ENCODE assay signal across 26 mouse cellular contexts in the genomic region with DNA sequence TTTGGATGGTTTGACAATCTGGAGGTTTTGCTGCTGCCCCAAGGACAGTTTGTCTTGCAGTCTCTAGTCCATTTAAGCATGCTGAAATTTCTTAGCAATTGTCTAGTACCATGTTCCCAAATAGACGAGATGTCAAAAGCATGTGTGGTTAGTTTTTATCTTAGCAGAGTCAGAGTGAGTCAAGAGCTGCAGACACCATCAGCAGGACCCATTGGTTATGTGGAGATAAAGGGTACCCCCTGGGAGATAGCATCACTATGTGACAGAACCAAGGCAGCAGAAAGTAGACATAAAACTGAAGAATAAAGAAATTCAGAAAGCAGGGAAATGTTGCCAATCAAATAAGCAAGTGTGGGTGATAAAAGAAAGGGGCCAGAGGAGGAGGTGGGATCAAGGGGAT. TPM values are rescaled to one million over a fixed set of nuclear protein-coding genes. Genes with fewer than 3 reads are reported as not detected.
A peak's percentile ranks its signal among the peaks of the same experiment; 100 is the strongest.
DNase-seq lines count a peak whose midpoint lies in the region; ATAC-seq and TF ChIP-seq lines count a peak whose summit lies in the region.
"Had no signal": no experiment of that assay in that cellular context is flagged by ENCODE, and none has a peak within 500 bp of the region (broad histone marks: within the 10 kb centered on the region; RNA-seq: fewer than 3 reads in every experiment).

No protein-coding gene starts in this region.

- no peak for TF ChIP-seq CTCF in MEL (IDR thresholded peaks at IDR 0.05 in 2 of 3, conservative IDR thresholded peaks at IDR 0.05 in 1 of 3; ENCODE audit: control insufficient read depth in 1 of 3, insufficient read depth in 1 of 3, low read depth in 2 of 3, low read length in 3 of 3, poor library complexity in 1 of 3, severe bottlenecking in 1 of 3)
- no peak for TF ChIP-seq CTCF in liver, embryonic 14.5 days (IDR thresholded peaks at IDR 0.05; ENCODE audit: low read depth)

- no peak overlapping the region for H3K4me3 ChIP-seq in MEL (ENCODE audit: control insufficient read depth in 1 of 2, insufficient read depth in 1 of 2, low read depth in 2 of 2, low read length in 2 of 2)
- H3K4me3 ChIP-seq in liver, embryonic 14.5 days (ENCODE audit: insufficient read depth in 1 of 2, low read depth in 2 of 2, low read length in 2 of 2) = no peak overlapping the region
- H3K4me3 ChIP-seq: embryonic facial prominence, embryonic 10.5 days; embryonic facial prominence, embryonic 13.5 days; erythroblast, embryonic 14.5 days; forebrain, embryonic 12.5 days; forebrain, embryonic 15.5 days; heart, adult 2 months; heart, embryonic 10.5 days; heart, embryonic 13.5 days; hindbrain, embryonic 15.5 days had no signal

- ATAC-seq in liver, embryonic 14.5 days (ENCODE audit: insufficient read depth) = peak; percentile 28; the same call in 1 of the 2 replicates
- 0 out of 2 replicates have a peak, but pooled peaks have one; percentile 30 for ATAC-seq in megakaryocyte-erythroid progenitor cell, adult 5-6 weeks (replicated peaks; ENCODE audit: low FRiP score, low TSS enrichment, poor library complexity, severe bottlenecking)
- no peak; the same call in 1 of the 2 replicates for ATAC-seq in megakaryocyte progenitor cell, adult 5-6 weeks (replicated peaks; ENCODE audit: poor library complexity)
- ATAC-seq: forebrain, embryonic 15.5 days; Patski had no signal

- no peak overlapping the region for H3K4me2 ChIP-seq in liver, embryonic 14.5 days (ENCODE audit: low read depth)
- H3K4me2 ChIP-seq: embryonic facial prominence, embryonic 13.5 days; forebrain, embryonic 12.5 days; forebrain, embryonic 15.5 days; heart, embryonic 13.5 days; hindbrain, embryonic 15.5 days had no signal

- no peaks in the 10 kb centered on the region for H3K79me2 ChIP-seq in MEL (ENCODE audit: control insufficient read depth, insufficient read depth, low read length, poor library complexity)

- TF ChIP-seq EP300 in MEL (IDR thresholded peaks at IDR 0.05; ENCODE audit: low read depth in 1 of 2, low read length in 2 of 2) = peak; percentile 47 to 58; a peak in 2 of 4 replicates
- TF ChIP-seq EP300 in liver, embryonic 14.5 days (IDR thresholded peaks at IDR 0.05; ENCODE audit: low read depth) = no peak

- peak; percentile 59 for DNase-seq in 416B (ENCODE audit: low read depth)
- peak; percentile 28 for DNase-seq in MEL (ENCODE audit: low read depth, low spot score)
- DNase-seq in liver, embryonic 14.5 days (ENCODE audit: low read depth in 3 of 3, low spot score in 3 of 3) = no peak
- no peak for DNase-seq in left cerebral cortex, postnatal 4 days
- DNase-seq: adrenal gland, postnatal 10 days; adrenal gland, postnatal 36 days; cerebellum, adult 18-20 months; cerebellum, adult 9-11 months; cerebellum, postnatal 25 days; embryo, embryonic 11 days; gastrocnemius, postnatal 10 days; gastrocnemius, postnatal 36 days; heart, adult 2 months; heart, postnatal 14 days; heart, postnatal 4 days had no signal

- intact Hi-C loops in left cerebral cortex, postnatal 4 days (cut with DNase I) = no loop called here

- H3K36me3 ChIP-seq in MEL (ENCODE audit: control insufficient read depth in 1 of 2, insufficient read depth in 2 of 2, low read length in 2 of 2) = peaks cover 0 to 8% of the 10 kb centered on the region in 2 experiments; a peak in 2 of 4 replicates
- no peaks in the 10 kb centered on the region for H3K36me3 ChIP-seq in liver, embryonic 14.5 days (replicated peaks; ENCODE audit: control insufficient read depth, insufficient read depth, low read depth)
- H3K36me3 ChIP-seq: embryonic facial prominence, embryonic 10.5 days; embryonic facial prominence, embryonic 13.5 days; forebrain, embryonic 12.5 days; forebrain, embryonic 15.5 days; heart, embryonic 10.5 days; heart, embryonic 13.5 days; hindbrain, embryonic 15.5 days had no signal

- no peak for TF ChIP-seq POLR2A in MEL (IDR thresholded peaks at IDR 0.05; ENCODE audit: control insufficient read depth in 1 of 2, insufficient read depth in 1 of 2, low read depth in 1 of 2, low read length in 2 of 2, poor library complexity in 1 of 2)

- no peak overlapping the region for H3K9ac ChIP-seq in MEL (ENCODE audit: control insufficient read depth, low read depth, low read length, poor library complexity, severe bottlenecking)
- no peak overlapping the region for H3K9ac ChIP-seq in liver, embryonic 14.5 days (replicated peaks)
- H3K9ac ChIP-seq: embryonic facial prominence, embryonic 13.5 days; forebrain, embryonic 12.5 days; forebrain, embryonic 15.5 days; heart, embryonic 13.5 days; hindbrain, embryonic 15.5 days had no signal

- no peaks in the 10 kb centered on the region for H3K9me3 ChIP-seq in MEL (replicated peaks; ENCODE audit: insufficient read depth, low read length)
- no peaks in the 10 kb centered on the region for H3K9me3 ChIP-seq in liver, embryonic 14.5 days (ENCODE audit: control insufficient read depth, low read length)
- H3K9me3 ChIP-seq: embryonic facial prominence, embryonic 10.5 days; embryonic facial prominence, embryonic 13.5 days; forebrain, embryonic 12.5 days; forebrain, embryonic 15.5 days; heart, embryonic 10.5 days; heart, embryonic 13.5 days; hindbrain, embryonic 15.5 days had no signal

- TF ChIP-seq RAD21 in MEL (IDR thresholded peaks at IDR 0.05; ENCODE audit: low read depth, low read length) = no peak

- H3K27ac ChIP-seq in MEL (ENCODE audit: control insufficient read depth, low read depth, low read length) = peak overlapping the region; percentile 3; the same call in 1 of the 2 replicates
- H3K27ac ChIP-seq in liver, embryonic 14.5 days = no peak overlapping the region
- H3K27ac ChIP-seq: embryonic facial prominence, embryonic 10.5 days; embryonic facial prominence, embryonic 13.5 days; forebrain, embryonic 12.5 days; forebrain, embryonic 15.5 days; heart, adult 2 months; heart, embryonic 10.5 days; heart, embryonic 13.5 days; hindbrain, embryonic 15.5 days had no signal

- peaks cover 2 to 10% of the 10 kb centered on the region in 2 experiments; a peak in 2 of 4 replicates for H3K4me1 ChIP-seq in MEL (ENCODE audit: control insufficient read depth in 1 of 2, insufficient read depth in 2 of 2, low read length in 2 of 2)
- H3K4me1 ChIP-seq in liver, embryonic 14.5 days (replicated peaks; ENCODE audit: control insufficient read depth in 2 of 2, insufficient read depth in 2 of 2, low read length in 1 of 2) = no peaks in the 10 kb centered on the region; a peak in 1 of 4 replicates
- H3K4me1 ChIP-seq: embryonic facial prominence, embryonic 10.5 days; embryonic facial prominence, embryonic 13.5 days; forebrain, embryonic 12.5 days; forebrain, embryonic 15.5 days; heart, embryonic 10.5 days; heart, embryonic 13.5 days; hindbrain, embryonic 15.5 days had no signal

- 14% methylated on average over 1 of the region's 1 CpGs for WGBS in liver, embryonic 14.5 days (ENCODE audit: insufficient replicate concordance)

- no peaks in the 10 kb centered on the region for H3K27me3 ChIP-seq in MEL (ENCODE audit: control insufficient read depth in 1 of 2, insufficient read depth in 2 of 2, low read length in 2 of 2)
- H3K27me3 ChIP-seq in liver, embryonic 14.5 days (ENCODE audit: control insufficient read depth, insufficient read depth, low read length) = no peaks in the 10 kb centered on the region
- H3K27me3 ChIP-seq: embryonic facial prominence, embryonic 13.5 days; forebrain, embryonic 12.5 days; forebrain, embryonic 15.5 days; heart, embryonic 13.5 days; hindbrain, embryonic 15.5 days; Patski had no signal

TF ChIP-seq in MEL, 35 proteins besides CTCF, POLR2A, EP300 and RAD21 (continues in another document):
- TF ChIP-seq ETS1 (IDR thresholded peaks at IDR 0.05; ENCODE audit: low read depth, low read length) = peak; percentile 61
- no peak for TF ChIP-seq E2F4 (IDR thresholded peaks at IDR 0.05; ENCODE audit: borderline replicate concordance, low read depth, low read length)
- no peak for TF ChIP-seq MAFK (IDR thresholded peaks at IDR 0.05; ENCODE audit: borderline replicate concordance, low read depth, low read length)
- TF ChIP-seq ZNF384 (IDR thresholded peaks at IDR 0.05; ENCODE audit: low read depth, low read length) = no peak
- TF ChIP-seq POLR2AphosphoS5 (IDR thresholded peaks at IDR 0.05; ENCODE audit: borderline replicate concordance, low read depth, low read length) = no peak
- TF ChIP-seq ZC3H11A (IDR thresholded peaks at IDR 0.05; ENCODE audit: low read depth, low read length) = no peak
- no peak for TF ChIP-seq POLR2AphosphoS2 (IDR thresholded peaks at IDR 0.05; ENCODE audit: low read length)
- no peak for TF ChIP-seq MYC (IDR thresholded peaks at IDR 0.05; ENCODE audit: low read depth, low read length)
- TF ChIP-seq GABPA (IDR thresholded peaks at IDR 0.05; ENCODE audit: low read depth, low read length) = no peak
- no peak for TF ChIP-seq TAL1 (IDR thresholded peaks at IDR 0.05; ENCODE audit: low read length)
- TF ChIP-seq RCOR1 (IDR thresholded peaks at IDR 0.05; ENCODE audit: low read depth, low read length) = 0 out of 2 replicates have a peak, but pooled peaks have one; percentile 11
- TF ChIP-seq BHLHE40 (IDR thresholded peaks at IDR 0.05; ENCODE audit: borderline replicate concordance, low read depth, low read length) = no peak
- TF ChIP-seq MAZ (IDR thresholded peaks at IDR 0.05; ENCODE audit: low read depth, low read length) = no peak
- TF ChIP-seq ZMIZ1 (IDR thresholded peaks at IDR 0.05; ENCODE audit: low read depth, low read length) = no peak
- no peak for TF ChIP-seq USF1 (IDR thresholded peaks at IDR 0.05; ENCODE audit: low read depth, low read length)
- TF ChIP-seq SMC3 (IDR thresholded peaks at IDR 0.05; ENCODE audit: low read depth, low read length) = no peak
- no peak for TF ChIP-seq USF2 (IDR thresholded peaks at IDR 0.05; ENCODE audit: borderline replicate concordance in 1 of 2, insufficient read depth in 1 of 2, low read depth in 1 of 2, low read length in 2 of 2)
- no peak for TF ChIP-seq MAX (IDR thresholded peaks at IDR 0.05; ENCODE audit: low read length)
- no peak for TF ChIP-seq CHD2 (IDR thresholded peaks at IDR 0.05; ENCODE audit: low read length)
- TF ChIP-seq SIN3A (IDR thresholded peaks at IDR 0.05; ENCODE audit: low read length) = no peak

RNA-seq across cellular contexts. Expression of gene Pla2g4a, which starts 51.4 kb away (rescaled TPM):
- 6.4 and 8.6 TPM in 2 replicates for total RNA-seq in MEL (2012; rRNA removed)
- polyA plus RNA-seq in MEL (2012; ENCODE audit: insufficient read depth in 1 of 2, insufficient read length in 2 of 2, low read depth in 1 of 2, low replicate concordance in 2 of 2, missing spikeins in 1 of 2) = 10 to 100 TPM in 1 of 2 experiments, not detected in 1; 14.4 TPM
- polyA plus RNA-seq in liver, embryonic 14.5 days (2012; rRNA removed) = 2.6 and 3.9 TPM in 2 replicates
- polyA plus RNA-seq in liver, embryonic 14.5 days (2014; fragmentation: Nextera tagmentation; extraction: Ambion mirVana) = 7.8 and 8.2 TPM in 2 replicates
- 14.5 and 16.9 TPM in 2 replicates for total RNA-seq in megakaryocyte-erythroid progenitor cell, adult 5-6 weeks (2014; fragmentation: Nextera tagmentation)
- 80.7 and 82.2 TPM in 2 replicates for total RNA-seq in megakaryocyte-erythroid progenitor cell, adult 5-6 weeks (2017)
- total RNA-seq in megakaryocyte progenitor cell, adult 5-6 weeks (2015) = 34.4 and 39.1 TPM in 2 replicates
- 75.3 and 110 TPM in 2 replicates for total RNA-seq in megakaryocyte progenitor cell, adult 5-6 weeks (2017)
- total RNA-seq in left cerebral cortex, postnatal 4 days (2021) = 1 to 10 TPM in 1 of 2 experiments, under 1 TPM in 1; 0.56 to 2.1 TPM
- polyA plus RNA-seq: erythroblast, embryonic 14.5 days had no signal

Comparison
In these comparisons a context has a peak if more than half of its experiments do, and no peak if none do; other contexts are left out.
1. DNase-seq: peak in 416B (single experiment) and MEL (single experiment); none in liver, embryonic 14.5 days (0 of 3) and left cerebral cortex, postnatal 4 days (single experiment).